Mouse (Mus musculus) ES-E14 (cell line): ENCODE measurements around the gene Uggt2. TPM values are rescaled to one million over a fixed set of nuclear protein-coding genes. Genes with fewer than 3 reads are reported as not detected.

ENCODE experiments used
- DNase-seq: peaks from one replicate; pipeline ENCODE4 v3.0.0-alpha.2; 2013; ENCODE audit warnings: low read depth, low spot score
- H3K27ac ChIP-seq: 2 replicates; pipeline ENCODE4 v1.5.1; 2012; ENCODE audit warnings: low read depth, mild to moderate bottlenecking, low read length, moderate library complexity, mixed read lengths; ENCODE audit not compliant: poor library complexity, insufficient read depth, severe bottlenecking
- H3K36me3 ChIP-seq: 2 replicates; pipeline ENCODE4 v1.6.1; 2012; ENCODE audit warnings: mild to moderate bottlenecking, low read length, moderate library complexity, mixed read lengths; ENCODE audit not compliant: control insufficient read depth, poor library complexity, insufficient read depth, severe bottlenecking
- H3K4me1 ChIP-seq, 2 experiments: fragments of 150-350 bp in 1 of 2; sonication (generic) in 1 of 2; 2 replicates each; pipeline ENCODE4 v1.6.1; 2012; ENCODE audit warnings: low read length in 2 of 2, mild to moderate bottlenecking in 1 of 2, mixed read lengths in 1 of 2; ENCODE audit not compliant: control insufficient read depth in 2 of 2, insufficient read depth in 2 of 2, poor library complexity in 1 of 2
- H3K4me3 ChIP-seq, 2 experiments: fragments of 150-350 bp in 1 of 2; sonication (generic) in 1 of 2; 2 replicates each; pipeline ENCODE4 v1.5.1; 2012; ENCODE audit warnings: low read length in 2 of 2, low read depth in 1 of 2, mild to moderate bottlenecking in 1 of 2, mixed read lengths in 1 of 2; ENCODE audit not compliant: insufficient read depth in 1 of 2, poor library complexity in 1 of 2, severe bottlenecking in 1 of 2
- H3K9ac ChIP-seq: 2 replicates; pipeline ENCODE4 v1.6.1; 2012; ENCODE audit warnings: low read depth, mild to moderate bottlenecking, low read length, mixed read lengths; ENCODE audit not compliant: poor library complexity, insufficient read depth, severe bottlenecking
- H3K9me3 ChIP-seq: fragments of 150-350 bp; sonication (generic); 2 replicates; pipeline ENCODE4 v1.6.1; 2012; ENCODE audit warnings: low read depth, mild to moderate bottlenecking, low read length; ENCODE audit not compliant: control insufficient read depth, insufficient read depth
- CHD2 ChIP-seq: IDR thresholded peaks from 2 replicates; pipeline ENCODE4 v1.6.1; 2014; ENCODE audit warnings: mild to moderate bottlenecking, low read depth, low read length, inconsistent platforms
- HCFC1 ChIP-seq: IDR thresholded peaks from 2 replicates; pipeline ENCODE4 v1.6.1; 2012; ENCODE audit warnings: low read length, inconsistent platforms, borderline replicate concordance; ENCODE audit not compliant: insufficient read depth
- MAFK ChIP-seq: IDR thresholded peaks from 2 replicates; pipeline ENCODE4 v1.6.1; 2014; ENCODE audit warnings: mild to moderate bottlenecking, low read depth, low read length, inconsistent platforms; ENCODE audit not compliant: insufficient read depth
- ZC3H11A ChIP-seq: IDR thresholded peaks from 2 replicates; pipeline ENCODE4 v1.6.1; 2012; ENCODE audit warnings: low read depth, mild to moderate bottlenecking, inconsistent platforms, low read length, borderline replicate concordance
- ZNF384 ChIP-seq: IDR thresholded peaks from 2 replicates; pipeline ENCODE4 v1.6.1; 2012; ENCODE audit warnings: low read depth, low read length, inconsistent platforms
- in situ Hi-C, 2 experiments: fragments of 600-800 bp; cut with MboI; formaldehyde crosslinking; loops; one replicate each; pipeline ENCODE4 v1.15.1; 2025; ENCODE audit warnings: low sequenced_read_pairs in 2 of 2, inconsistent platforms in 1 of 2; ENCODE audit not compliant: unreplicated experiment in 2 of 2
- total RNA-seq: library from RNA; depleted of rRNA; stranded (reverse); fragments of 300-350 nt; gene quantifications from 2 replicates; pipeline ENCODE4 v1.2.3, GENCODE M21; 2012

The Uggt2 gene
- total RNA-seq, 1 experiment: 5.4 TPM

GRCm38 (mm10) chr14:118967646-118968045, 131.6 kb downstream of the Uggt2 start:
- H3K4me1 ChIP-seq: no peaks in the 10 kb centered on the region
- H3K27ac ChIP-seq: no peak overlapping the region
- peaks cover 11% of the 10 kb centered on the region for H3K36me3 ChIP-seq
- H3K9me3 ChIP-seq: no peaks in the 10 kb centered on the region
- no peak overlapping the region for H3K4me3 ChIP-seq
- no peak for DNase-seq
- in situ Hi-C loops: no loop called here
- no peak overlapping the region for H3K9ac ChIP-seq
- TF ChIP-seq HCFC1 (no peak), ZNF384 (no peak), ZC3H11A (no peak), MAFK (no peak), CHD2 (no peak)

GRCm38 (mm10) chr14:118965356-118966000, 133.8 kb downstream of the Uggt2 start:
- Histone ChIP-seq H3K4me3 (no peak overlapping the region), H3K36me3 (peaks cover 3% of the 10 kb centered on the region), H3K9me3 (no peaks in the 10 kb centered on the region), H3K4me1 (no peaks in the 10 kb centered on the region), H3K27ac (no peak overlapping the region), H3K9ac (no peak overlapping the region)
- in situ Hi-C loops: no loop called here
- TF ChIP-seq MAFK: no peak
- no peak for TF ChIP-seq CHD2
- no peak for TF ChIP-seq ZC3H11A
- no peak for TF ChIP-seq ZNF384
- no peak for TF ChIP-seq HCFC1
- no peak for DNase-seq

- TF ChIP-seq MAFK (no peak), ZNF384 (no peak), CHD2 (no peak), ZC3H11A (no peak), HCFC1 (no peak)
- no peak overlapping the region for H3K27ac ChIP-seq
- H3K9ac ChIP-seq: no peak overlapping the region
- H3K4me1 ChIP-seq: no peaks in the 10 kb centered on the region
- peaks cover 8% of the 10 kb centered on the region for H3K36me3 ChIP-seq
- DNase-seq: no peak
- no peak overlapping the region for H3K4me3 ChIP-seq
- H3K9me3 ChIP-seq: no peaks in the 10 kb centered on the region
- in situ Hi-C loops: no loop called here
Measured at GRCm38 (mm10) chr14:118958010-118958409, 141.2 kb downstream of the Uggt2 start.

GRCm38 (mm10) chr14:118951912-118952583, 147.2 kb downstream of the Uggt2 start:
- no peak for DNase-seq
- in situ Hi-C loops: no loop called here
- TF ChIP-seq ZC3H11A: no peak
- no peak for TF ChIP-seq CHD2
- no peak for TF ChIP-seq ZNF384
- no peak for TF ChIP-seq HCFC1
- TF ChIP-seq MAFK: no peak
- H3K9me3 ChIP-seq: no peaks in the 10 kb centered on the region
- H3K36me3 ChIP-seq: no peaks in the 10 kb centered on the region; the same call in 1 of the 2 replicates
- no peak overlapping the region for H3K4me3 ChIP-seq
- no peak overlapping the region for H3K9ac ChIP-seq
- H3K4me1 ChIP-seq: 0 out of 4 replicates have a peak, but pooled peaks cover 0 to 2% of the 10 kb centered on the region in 2 experiments
- no peak overlapping the region for H3K27ac ChIP-seq
